Mouse (Mus musculus): Measurements from ENCODE around the gene Gnat2. TPM values are rescaled to one million over a fixed set of nuclear protein-coding genes. Genes with fewer than 3 reads are reported as not detected.

Gnat2 gene
- polyA plus RNA-seq, 1 experiment from 2014 or later: 0.73 TPM

DNA sequence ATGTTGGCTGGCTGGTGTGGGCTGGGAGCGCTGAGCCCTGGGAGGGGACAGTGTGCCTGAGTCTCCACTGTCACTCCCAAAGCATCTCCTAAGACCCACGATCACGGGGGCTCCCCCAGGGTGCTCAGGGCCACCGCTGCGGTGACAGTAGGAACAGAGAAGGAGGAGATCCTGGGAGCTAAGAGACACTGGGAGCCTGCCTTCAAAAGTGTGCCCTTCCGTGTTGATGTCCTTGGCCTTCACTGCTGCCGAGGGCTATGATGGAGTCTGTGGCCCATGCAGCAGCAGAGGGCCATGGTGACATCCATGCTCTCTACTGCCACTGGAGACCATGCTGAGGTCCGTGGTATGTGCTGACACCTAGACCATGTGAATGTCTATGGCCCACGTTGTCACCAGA lies 27.0 kb upstream of the Gnat2 start:
- Histone ChIP-seq H3K4me3 (ENCODE audit: low read depth, low read length) (no peak overlapping the region), H3K9me3 (ENCODE audit: control insufficient read depth, low read length) (no peaks in the 10 kb centered on the region), H3K36me3 (ENCODE audit: control insufficient read depth, insufficient read depth, low read length) (no peaks in the 10 kb centered on the region), H3K27ac (ENCODE audit: low read depth, low read length) (no peak overlapping the region), H3K9ac (ENCODE audit: low read length) (no peak overlapping the region), H3K4me1 (ENCODE audit: control insufficient read depth, insufficient read depth, low read length) (no peaks in the 10 kb centered on the region), H3K27me3 (ENCODE audit: control insufficient read depth, insufficient read depth, low read length) (no peaks in the 10 kb centered on the region), H3K4me2 (ENCODE audit: low read depth) (no peak overlapping the region)
- DNase-seq (ENCODE audit: low spot score): no peak
- ATAC-seq (ENCODE audit: insufficient read depth, low FRiP score, low TSS enrichment): no peak
- WGBS: 84% methylated on average over 9 of the region's 9 CpGs

DNA sequence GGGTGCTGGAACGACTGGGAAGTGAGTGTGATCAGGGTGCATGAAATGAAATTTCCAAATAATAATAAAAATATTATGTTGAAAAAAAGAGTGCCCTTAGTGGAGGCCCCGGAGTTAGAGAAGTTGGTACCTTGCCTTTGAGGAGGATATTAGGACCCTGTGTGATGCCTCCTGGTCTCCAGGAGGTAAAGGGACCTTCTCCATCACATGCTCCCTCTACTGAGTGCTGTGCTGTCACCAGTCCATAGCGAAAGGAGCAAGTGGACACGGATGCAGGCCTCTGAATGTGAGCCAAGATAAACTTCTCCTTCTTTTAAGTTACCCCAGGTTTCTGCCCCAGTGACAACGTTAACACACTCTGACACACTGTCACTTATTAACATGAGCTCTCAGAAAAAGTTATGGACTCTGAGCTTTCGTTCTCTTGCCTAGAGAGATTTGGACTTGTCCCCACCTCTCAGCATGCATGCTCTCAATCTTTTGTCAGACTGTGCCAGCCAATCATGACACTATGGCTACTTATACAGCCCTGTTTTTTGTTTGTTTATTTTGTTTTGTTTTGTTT lies 25.1 kb upstream of the Gnat2 start:
- ATAC-seq (ENCODE audit: insufficient read depth, low FRiP score, low TSS enrichment) (no peak), DNase-seq (ENCODE audit: low spot score) (no peak)
- Histone ChIP-seq H3K9me3 (ENCODE audit: control insufficient read depth, low read length) (no peaks in the 10 kb centered on the region), H3K27me3 (ENCODE audit: control insufficient read depth, insufficient read depth, low read length) (no peaks in the 10 kb centered on the region), H3K4me3 (ENCODE audit: low read depth, low read length) (no peak overlapping the region), H3K4me1 (ENCODE audit: control insufficient read depth, insufficient read depth, low read length) (no peaks in the 10 kb centered on the region), H3K36me3 (ENCODE audit: control insufficient read depth, insufficient read depth, low read length) (no peaks in the 10 kb centered on the region), H3K4me2 (ENCODE audit: low read depth) (no peak overlapping the region), H3K27ac (ENCODE audit: low read depth, low read length) (no peak overlapping the region), H3K9ac (ENCODE audit: low read length) (no peak overlapping the region)
- 76% methylated on average over 6 of the region's 6 CpGs for WGBS

DNA sequence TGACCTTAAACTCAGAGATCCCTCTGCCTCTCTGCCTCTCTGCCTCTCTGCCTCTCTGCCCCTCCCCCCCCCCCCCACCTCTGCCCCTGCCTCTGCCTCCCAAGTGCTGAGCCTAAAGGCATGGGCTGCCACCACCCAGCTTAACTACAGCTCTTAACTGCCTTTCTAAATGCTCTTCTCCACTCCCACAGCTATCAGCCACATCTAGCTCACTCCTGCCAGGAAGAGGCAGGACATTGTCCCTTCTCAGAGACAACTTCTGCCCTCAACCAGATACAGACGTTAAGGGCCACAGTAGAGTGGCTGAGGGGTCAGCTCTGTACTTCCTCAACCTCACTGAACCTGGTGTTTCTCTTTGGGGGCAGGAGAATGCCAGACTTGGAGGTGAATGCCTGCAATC lies 23.8 kb upstream of the Gnat2 start:
- WGBS: 29% methylated on average over 1 of the region's 1 CpGs
- H3K9ac ChIP-seq (ENCODE audit: low read length): no peak overlapping the region
- no peak for ATAC-seq (ENCODE audit: insufficient read depth, low FRiP score, low TSS enrichment)

DNA sequence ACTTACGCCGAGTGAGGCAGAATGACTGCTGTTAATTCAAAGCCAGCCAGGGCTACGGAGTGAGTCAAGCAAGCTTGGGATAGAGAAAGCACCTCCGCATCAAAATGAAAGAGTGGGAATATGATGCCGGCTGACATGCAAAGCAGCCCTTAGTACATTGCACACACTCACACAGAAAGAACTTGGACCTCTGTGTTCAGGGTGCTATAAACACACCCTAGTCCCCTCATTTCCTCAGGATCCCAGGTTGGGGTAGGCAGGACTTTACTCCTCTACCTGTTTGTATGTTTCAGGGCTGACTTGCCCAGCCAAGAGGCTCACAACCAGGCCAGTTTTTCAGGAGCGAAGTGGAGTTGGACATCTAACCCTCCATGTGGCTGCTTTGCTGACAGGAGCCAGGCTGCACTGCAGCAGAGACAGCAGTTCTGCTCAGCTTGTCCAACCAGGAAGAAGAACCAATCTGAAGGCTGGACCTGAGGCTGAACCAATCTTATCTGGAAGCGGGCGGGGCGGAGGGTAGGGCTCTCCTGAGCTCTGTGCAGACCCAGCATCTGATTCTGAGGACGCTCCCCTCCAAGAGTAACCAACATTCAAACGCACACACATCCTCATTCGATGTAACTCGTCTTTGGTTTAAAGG lies 23.2 kb upstream of the Gnat2 start:
- DNase-seq (ENCODE audit: low spot score): no peak
- Histone ChIP-seq H3K4me3 (ENCODE audit: low read depth, low read length) (no peak overlapping the region), H3K4me2 (ENCODE audit: low read depth) (no peak overlapping the region), H3K9me3 (ENCODE audit: control insufficient read depth, low read length) (no peaks in the 10 kb centered on the region), H3K9ac (ENCODE audit: low read length) (no peak overlapping the region), H3K36me3 (ENCODE audit: control insufficient read depth, insufficient read depth, low read length) (no peaks in the 10 kb centered on the region; the same call in 1 of the 2 replicates), H3K4me1 (ENCODE audit: control insufficient read depth, insufficient read depth, low read length) (no peaks in the 10 kb centered on the region), H3K27me3 (ENCODE audit: control insufficient read depth, insufficient read depth, low read length) (no peaks in the 10 kb centered on the region), H3K27ac (ENCODE audit: low read depth, low read length) (no peak overlapping the region)
- 78% methylated on average over 13 of the region's 13 CpGs for WGBS
- no peak for ATAC-seq (ENCODE audit: insufficient read depth, low FRiP score, low TSS enrichment)

More for the DNA sequence above, 23.8 kb upstream of the Gnat2 start:
- H3K4me3 ChIP-seq (ENCODE audit: low read depth, low read length): no peak overlapping the region
- H3K9me3 ChIP-seq (ENCODE audit: control insufficient read depth, low read length): no peaks in the 10 kb centered on the region
- no peak overlapping the region for H3K4me2 ChIP-seq (ENCODE audit: low read depth)
- no peaks in the 10 kb centered on the region for H3K27me3 ChIP-seq (ENCODE audit: control insufficient read depth, insufficient read depth, low read length)
- DNase-seq (ENCODE audit: low spot score): no peak
- no peaks in the 10 kb centered on the region for H3K36me3 ChIP-seq (ENCODE audit: control insufficient read depth, insufficient read depth, low read length)
- H3K4me1 ChIP-seq (ENCODE audit: control insufficient read depth, insufficient read depth, low read length): no peaks in the 10 kb centered on the region
- no peak overlapping the region for H3K27ac ChIP-seq (ENCODE audit: low read depth, low read length)

DNA sequence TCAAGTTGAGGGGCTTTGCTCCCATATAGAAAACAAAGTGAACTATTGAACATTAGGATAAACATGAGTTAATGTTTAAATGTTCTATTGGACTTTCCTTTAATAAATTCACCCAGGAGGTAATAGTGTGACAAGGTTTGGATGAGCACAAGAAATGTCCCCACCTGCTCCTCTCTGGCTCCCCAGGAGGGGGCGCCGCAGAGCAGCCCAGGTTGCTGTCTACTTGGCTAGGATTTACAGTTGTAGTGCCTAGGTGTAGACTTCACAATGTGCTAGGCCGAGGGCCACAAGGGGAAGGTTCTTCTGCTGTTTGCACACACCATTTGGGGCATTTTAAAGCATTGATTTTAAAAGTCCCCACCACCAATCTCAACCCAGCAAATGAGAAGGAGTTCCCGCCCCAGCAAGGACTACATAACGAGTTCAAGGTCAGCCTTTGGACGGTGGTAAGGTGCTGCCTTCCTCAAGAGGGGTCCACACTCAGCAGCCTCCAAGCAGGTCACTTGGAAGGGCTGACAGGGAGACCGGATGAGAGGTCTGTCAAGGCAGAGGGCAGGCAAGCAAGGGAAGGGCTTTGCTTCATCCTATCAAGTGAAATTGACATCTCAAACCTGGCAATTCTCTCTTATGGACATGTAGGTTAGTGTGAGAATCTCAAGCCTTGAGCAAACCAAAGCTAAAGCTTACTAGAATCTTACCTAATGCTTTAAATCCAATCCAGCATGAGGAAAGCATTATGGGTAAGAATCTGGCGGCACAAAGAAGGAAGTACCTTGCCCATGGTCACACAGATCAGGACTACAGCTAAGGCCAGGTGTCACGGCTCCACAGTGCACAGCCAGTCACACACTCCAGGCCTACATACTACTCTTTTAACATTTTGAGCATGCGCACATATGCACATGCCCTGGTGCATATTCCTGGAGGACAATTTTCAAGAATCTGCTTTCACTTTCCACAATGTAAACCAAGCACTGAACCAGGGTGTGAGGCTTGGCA lies 22.0 kb upstream of the Gnat2 start:
- no peak overlapping the region for H3K4me3 ChIP-seq (ENCODE audit: low read depth, low read length)
- 69% methylated on average over 10 of the region's 10 CpGs for WGBS
- DNase-seq (ENCODE audit: low spot score) (peak; percentile 62), ATAC-seq (ENCODE audit: insufficient read depth, low FRiP score, low TSS enrichment) (no peak)
- no peaks in the 10 kb centered on the region for H3K4me1 ChIP-seq (ENCODE audit: control insufficient read depth, insufficient read depth, low read length)
- H3K27me3 ChIP-seq (ENCODE audit: control insufficient read depth, insufficient read depth, low read length): no peaks in the 10 kb centered on the region
- peaks cover 3% of the 10 kb centered on the region for H3K36me3 ChIP-seq (ENCODE audit: control insufficient read depth, insufficient read depth, low read length)
- no peak overlapping the region for H3K27ac ChIP-seq (ENCODE audit: low read depth, low read length)
- H3K9me3 ChIP-seq (ENCODE audit: control insufficient read depth, low read length): no peaks in the 10 kb centered on the region
- no peak overlapping the region for H3K4me2 ChIP-seq (ENCODE audit: low read depth)
- no peak overlapping the region for H3K9ac ChIP-seq (ENCODE audit: low read length)

DNA sequence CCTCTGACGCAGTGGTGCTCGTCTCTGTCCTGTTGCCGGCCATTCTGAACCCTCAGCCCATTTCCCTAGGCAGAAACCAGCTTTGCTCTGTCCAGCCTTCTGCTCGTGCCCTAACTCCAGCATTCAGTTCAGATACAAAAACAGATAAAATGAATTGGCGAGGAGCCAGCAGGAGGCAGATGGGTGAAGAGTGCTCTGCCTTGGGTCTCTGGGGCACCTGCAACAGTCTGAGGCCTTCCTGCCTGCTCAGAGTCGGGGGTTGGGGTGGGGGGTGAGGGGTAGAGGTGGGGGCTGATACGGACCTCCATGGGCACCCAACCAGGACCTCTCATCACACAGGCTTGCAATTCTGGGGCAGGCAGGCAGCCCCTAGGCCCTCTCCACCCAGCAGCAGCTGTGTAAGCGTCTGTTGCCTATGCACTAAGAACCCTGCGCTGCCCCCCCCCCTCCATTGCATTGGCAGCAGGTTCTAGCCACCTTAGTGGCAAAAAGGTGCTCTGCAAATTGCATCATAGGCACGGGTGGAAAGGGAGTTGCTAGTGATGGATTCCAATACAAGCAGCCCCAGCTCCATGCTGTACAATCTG lies 19.5 kb upstream of the Gnat2 start:
- Histone ChIP-seq H3K4me2 (ENCODE audit: low read depth) (no peak overlapping the region), H3K9ac (ENCODE audit: low read length) (no peak overlapping the region), H3K27ac (ENCODE audit: low read depth, low read length) (no peak overlapping the region), H3K36me3 (ENCODE audit: control insufficient read depth, insufficient read depth, low read length) (peaks cover 6% of the 10 kb centered on the region), H3K9me3 (ENCODE audit: control insufficient read depth, low read length) (no peaks in the 10 kb centered on the region), H3K4me1 (ENCODE audit: control insufficient read depth, insufficient read depth, low read length) (no peaks in the 10 kb centered on the region), H3K27me3 (ENCODE audit: control insufficient read depth, insufficient read depth, low read length) (no peaks in the 10 kb centered on the region), H3K4me3 (ENCODE audit: low read depth, low read length) (no peak overlapping the region)
- DNase-seq (ENCODE audit: low spot score) (no peak), ATAC-seq (ENCODE audit: insufficient read depth, low FRiP score, low TSS enrichment) (no peak)
- 87% methylated on average over 10 of the region's 10 CpGs for WGBS

DNA sequence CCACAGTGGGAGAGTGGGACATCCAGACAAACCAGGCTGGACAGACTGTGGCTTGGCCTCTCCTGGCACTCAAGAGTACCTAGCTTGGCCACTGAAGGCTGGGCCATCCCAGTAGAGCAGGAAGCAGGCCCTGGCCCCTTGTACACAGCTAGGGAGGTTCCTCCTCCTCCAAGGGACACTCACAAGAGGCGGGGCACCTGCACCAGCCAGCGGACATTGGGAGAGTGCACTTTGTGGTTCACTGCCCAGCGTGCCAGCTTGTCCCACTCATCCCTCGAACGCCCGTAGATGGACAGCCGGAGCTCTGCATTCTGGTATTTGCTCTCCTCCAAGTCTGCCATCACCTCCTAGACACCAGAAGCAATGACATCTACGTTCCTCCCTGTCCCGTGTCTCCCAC lies 15.8 kb upstream of the Gnat2 start:
- H3K4me2 ChIP-seq (ENCODE audit: low read depth): no peak overlapping the region
- H3K9ac ChIP-seq (ENCODE audit: low read length): no peak overlapping the region
- no peaks in the 10 kb centered on the region for H3K27me3 ChIP-seq (ENCODE audit: control insufficient read depth, insufficient read depth, low read length)
- H3K4me1 ChIP-seq (ENCODE audit: control insufficient read depth, insufficient read depth, low read length): no peaks in the 10 kb centered on the region
- H3K27ac ChIP-seq (ENCODE audit: low read depth, low read length): no peak overlapping the region
- H3K9me3 ChIP-seq (ENCODE audit: control insufficient read depth, low read length): no peaks in the 10 kb centered on the region
- 91% methylated on average over 9 of the region's 9 CpGs for WGBS
- H3K4me3 ChIP-seq (ENCODE audit: low read depth, low read length): no peak overlapping the region
- ATAC-seq (ENCODE audit: insufficient read depth, low FRiP score, low TSS enrichment) (no peak), DNase-seq (ENCODE audit: low spot score) (no peak)
- peaks cover 6% of the 10 kb centered on the region for H3K36me3 ChIP-seq (ENCODE audit: control insufficient read depth, insufficient read depth, low read length)

DNA sequence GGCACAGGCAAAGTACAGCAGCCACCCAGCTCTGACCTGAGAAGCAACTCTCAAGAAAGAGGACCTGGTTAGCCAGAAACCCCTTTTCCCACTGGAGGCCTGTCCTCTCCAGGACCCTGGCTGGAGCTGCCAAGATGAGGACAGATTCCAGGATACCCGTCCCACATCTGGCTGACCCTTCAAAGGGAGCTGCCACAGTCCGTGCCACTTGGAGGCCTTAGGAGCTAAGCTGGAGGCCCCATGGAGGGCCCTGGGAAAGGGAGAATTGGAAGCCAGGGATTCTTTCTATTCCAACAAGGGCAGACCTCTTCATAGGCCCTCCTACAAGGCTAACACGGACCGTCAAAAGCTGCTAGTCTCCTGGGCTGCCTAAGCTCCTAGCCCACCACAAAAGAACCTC lies 10.9 kb upstream of the Gnat2 start:
- Histone ChIP-seq H3K4me1 (ENCODE audit: control insufficient read depth, insufficient read depth, low read length) (peaks cover 16% of the 10 kb centered on the region), H3K9ac (ENCODE audit: low read length) (0 out of 2 replicates have a peak overlapping the region, but pooled peaks have one; percentile 27), H3K4me2 (ENCODE audit: low read depth) (no peak overlapping the region), H3K9me3 (ENCODE audit: control insufficient read depth, low read length) (no peaks in the 10 kb centered on the region), H3K4me3 (ENCODE audit: low read depth, low read length) (no peak overlapping the region), H3K27ac (ENCODE audit: low read depth, low read length) (no peak overlapping the region), H3K27me3 (ENCODE audit: control insufficient read depth, insufficient read depth, low read length) (no peaks in the 10 kb centered on the region), H3K36me3 (ENCODE audit: control insufficient read depth, insufficient read depth, low read length) (peaks cover 2% of the 10 kb centered on the region; the same call in 1 of the 2 replicates)
- 75% methylated on average over 4 of the region's 4 CpGs for WGBS
- ATAC-seq (ENCODE audit: insufficient read depth, low FRiP score, low TSS enrichment) (no peak), DNase-seq (ENCODE audit: low spot score) (no peak)

Data from neural tube, embryonic 11.5 days (tissue).